Mouse (Mus musculus): ENCODE results near the gene Rnft1. TPM values are rescaled to one million over a fixed set of nuclear protein-coding genes. Genes with fewer than 3 reads are reported as not detected.

Rnft1 gene
- polyA plus RNA-seq, 1 experiment from 2014 or later: 52.4 TPM

DNA sequence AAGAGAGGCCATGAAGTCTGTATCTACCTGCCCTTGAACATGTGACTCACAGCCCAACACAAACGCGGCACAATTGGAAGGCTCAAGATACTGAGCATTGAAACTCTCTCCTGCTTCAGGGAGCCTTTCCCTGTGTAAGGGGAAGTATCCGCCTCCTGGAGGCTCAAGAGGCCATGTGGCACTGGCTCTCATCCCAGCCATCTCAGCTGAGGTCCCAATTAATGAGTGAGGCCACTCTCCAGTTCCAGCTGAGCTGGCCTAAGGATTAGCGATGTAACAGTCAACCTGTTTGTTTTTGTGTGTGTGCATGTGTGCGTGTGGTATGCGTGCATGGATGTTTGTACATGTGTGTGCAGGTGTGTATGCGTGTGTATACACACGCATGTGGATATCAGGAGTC is 16.1 kb upstream of the Rnft1 start:
- no peak overlapping the region for H3K4me3 ChIP-seq (ENCODE audit: low read depth, low read length)
- H3K4me2 ChIP-seq (replicated peaks; ENCODE audit: low read depth, low read length): no peak overlapping the region
- H3K27ac ChIP-seq (ENCODE audit: low read length): no peak overlapping the region
- no peaks in the 10 kb centered on the region for H3K36me3 ChIP-seq (ENCODE audit: control insufficient read depth, insufficient read depth, low read length)
- H3K27me3 ChIP-seq (ENCODE audit: control insufficient read depth, insufficient read depth, low read length): no peaks in the 10 kb centered on the region
- H3K9me3 ChIP-seq (ENCODE audit: control insufficient read depth, low read depth, low read length): no peaks in the 10 kb centered on the region
- WGBS: 82% methylated on average over 8 of the region's 8 CpGs
- ATAC-seq (ENCODE audit: insufficient number of reproducible peaks, insufficient read depth, low FRiP score, low read depth): no peak
- no peak overlapping the region for H3K9ac ChIP-seq (replicated peaks; ENCODE audit: low read depth, low read length)
- H3K4me1 ChIP-seq (ENCODE audit: control insufficient read depth, insufficient read depth, low read length): 0 out of 2 replicates have a peak, but pooled peaks cover 7% of the 10 kb centered on the region

DNA sequence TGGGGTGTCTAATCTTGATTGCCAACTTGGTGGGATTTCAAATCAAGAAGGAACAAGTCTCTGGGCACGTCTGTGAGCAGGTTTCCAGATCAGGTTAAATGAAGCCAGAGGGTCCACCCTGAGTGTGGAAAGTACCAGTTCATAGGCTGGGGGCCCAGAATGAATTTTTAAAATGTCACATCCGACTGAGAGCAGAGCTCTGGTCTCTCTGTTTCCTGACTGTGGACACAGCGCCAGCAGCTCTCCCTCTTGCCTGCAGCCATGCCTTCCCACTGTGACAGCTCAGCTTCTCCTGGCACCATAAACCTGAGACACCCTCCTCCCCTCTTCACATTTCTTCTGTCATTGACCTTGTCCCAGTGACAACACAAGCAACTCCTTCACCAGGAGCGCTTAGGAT is 15.5 kb upstream of the Rnft1 start:
- Histone ChIP-seq H3K9ac (replicated peaks; ENCODE audit: low read depth, low read length) (no peak overlapping the region), H3K27ac (ENCODE audit: low read length) (no peak overlapping the region), H3K4me1 (ENCODE audit: control insufficient read depth, insufficient read depth, low read length) (0 out of 2 replicates have a peak, but pooled peaks cover 7% of the 10 kb centered on the region), H3K4me2 (replicated peaks; ENCODE audit: low read depth, low read length) (no peak overlapping the region), H3K27me3 (ENCODE audit: control insufficient read depth, insufficient read depth, low read length) (no peaks in the 10 kb centered on the region), H3K9me3 (ENCODE audit: control insufficient read depth, low read depth, low read length) (no peaks in the 10 kb centered on the region), H3K36me3 (ENCODE audit: control insufficient read depth, insufficient read depth, low read length) (no peaks in the 10 kb centered on the region), H3K4me3 (ENCODE audit: low read depth, low read length) (no peak overlapping the region)
- no peak for ATAC-seq (ENCODE audit: insufficient number of reproducible peaks, insufficient read depth, low FRiP score, low read depth)
- WGBS: 66% methylated on average over 4 of the region's 4 CpGs

DNA sequence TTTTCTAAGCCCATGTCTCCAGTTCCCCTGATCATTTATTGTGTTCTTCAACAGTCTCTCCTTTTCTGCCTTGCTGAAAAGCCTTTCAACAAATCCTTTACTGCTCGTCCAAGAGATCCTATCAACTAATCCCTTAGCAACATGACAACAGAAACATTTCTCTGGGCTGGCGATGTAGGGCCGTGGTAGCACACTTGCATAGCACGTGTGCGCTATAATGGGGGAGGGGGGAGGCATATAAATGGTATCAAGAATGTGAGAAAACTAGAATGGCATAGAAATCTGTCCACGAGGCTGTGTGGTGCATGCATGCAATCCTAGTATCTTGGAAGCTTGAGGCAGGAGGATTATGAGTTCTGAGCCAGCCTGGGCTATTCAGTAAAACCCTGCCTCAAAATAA is 12.7 kb upstream of the Rnft1 start:
- Histone ChIP-seq H3K4me2 (replicated peaks; ENCODE audit: low read depth, low read length) (no peak overlapping the region), H3K4me3 (ENCODE audit: low read depth, low read length) (no peak overlapping the region), H3K27ac (ENCODE audit: low read length) (no peak overlapping the region), H3K9ac (replicated peaks; ENCODE audit: low read depth, low read length) (no peak overlapping the region), H3K9me3 (ENCODE audit: control insufficient read depth, low read depth, low read length) (no peaks in the 10 kb centered on the region), H3K27me3 (ENCODE audit: control insufficient read depth, insufficient read depth, low read length) (no peaks in the 10 kb centered on the region), H3K36me3 (ENCODE audit: control insufficient read depth, insufficient read depth, low read length) (no peaks in the 10 kb centered on the region), H3K4me1 (ENCODE audit: control insufficient read depth, insufficient read depth, low read length) (0 out of 2 replicates have a peak, but pooled peaks cover 7% of the 10 kb centered on the region)
- no peak for ATAC-seq (ENCODE audit: insufficient number of reproducible peaks, insufficient read depth, low FRiP score, low read depth)
- 62% methylated on average over 6 of the region's 6 CpGs for WGBS

DNA sequence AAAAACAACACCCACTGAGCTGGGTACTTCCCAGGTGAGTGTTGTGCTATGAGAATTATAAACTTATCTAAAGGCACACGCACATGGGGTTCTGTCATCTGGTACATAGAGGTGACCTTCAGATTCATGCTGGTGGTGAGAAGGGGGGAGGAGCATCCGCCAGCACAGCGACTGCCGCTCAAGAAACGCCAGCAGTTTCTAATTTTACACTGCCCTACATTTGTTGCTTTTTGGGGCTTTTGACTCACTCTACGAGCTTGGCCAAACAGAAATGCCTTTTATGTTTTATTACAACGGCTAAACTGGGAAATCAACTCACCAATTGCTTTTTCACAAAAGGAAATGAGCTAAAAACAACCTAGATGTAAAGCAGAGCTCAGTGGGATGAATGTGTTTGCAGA is 11.7 kb upstream of the Rnft1 start:
- peak overlapping the region; percentile 59; the same call in 1 of the 2 replicates for H3K27ac ChIP-seq (ENCODE audit: low read length)
- no peaks in the 10 kb centered on the region for H3K27me3 ChIP-seq (ENCODE audit: control insufficient read depth, insufficient read depth, low read length)
- no peak for ATAC-seq (ENCODE audit: insufficient number of reproducible peaks, insufficient read depth, low FRiP score, low read depth)
- peak overlapping the region; percentile 41 for H3K4me2 ChIP-seq (replicated peaks; ENCODE audit: low read depth, low read length)
- H3K4me3 ChIP-seq (ENCODE audit: low read depth, low read length): peak overlapping the region; percentile 5; the same call in 1 of the 2 replicates
- no peaks in the 10 kb centered on the region for H3K9me3 ChIP-seq (ENCODE audit: control insufficient read depth, low read depth, low read length)
- H3K9ac ChIP-seq (replicated peaks; ENCODE audit: low read depth, low read length): no peak overlapping the region
- 0 out of 2 replicates have a peak, but pooled peaks cover 7% of the 10 kb centered on the region for H3K4me1 ChIP-seq (ENCODE audit: control insufficient read depth, insufficient read depth, low read length)
- H3K36me3 ChIP-seq (ENCODE audit: control insufficient read depth, insufficient read depth, low read length): no peaks in the 10 kb centered on the region
- WGBS: 11% methylated on average over 7 of the region's 7 CpGs

DNA sequence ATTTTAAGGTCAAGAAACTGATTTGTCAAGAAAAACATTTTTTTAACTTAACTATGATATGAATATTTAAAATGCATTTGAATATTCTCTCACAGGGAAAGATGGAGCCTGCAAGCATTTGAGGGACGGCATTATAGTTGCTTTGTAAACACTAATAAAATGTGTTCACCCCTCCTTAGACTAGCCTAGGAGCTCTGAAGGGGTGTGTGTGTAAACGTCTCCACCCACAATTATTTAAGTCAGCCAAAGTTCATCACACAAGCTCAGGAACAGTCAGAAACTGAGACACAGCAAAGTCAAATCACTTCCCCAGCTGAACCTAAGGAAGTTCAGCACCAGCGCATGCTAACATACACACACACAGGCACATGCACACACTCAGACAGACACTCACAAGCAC is 10.9 kb upstream of the Rnft1 start:
- peak overlapping the region; percentile 41 for H3K4me2 ChIP-seq (replicated peaks; ENCODE audit: low read depth, low read length)
- H3K27ac ChIP-seq (ENCODE audit: low read length): no peak overlapping the region
- 32% methylated on average over 3 of the region's 3 CpGs for WGBS
- H3K4me1 ChIP-seq (ENCODE audit: control insufficient read depth, insufficient read depth, low read length): 0 out of 2 replicates have a peak, but pooled peaks cover 7% of the 10 kb centered on the region
- no peak overlapping the region for H3K9ac ChIP-seq (replicated peaks; ENCODE audit: low read depth, low read length)
- H3K36me3 ChIP-seq (ENCODE audit: control insufficient read depth, insufficient read depth, low read length): no peaks in the 10 kb centered on the region
- no peaks in the 10 kb centered on the region for H3K9me3 ChIP-seq (ENCODE audit: control insufficient read depth, low read depth, low read length)
- H3K27me3 ChIP-seq (ENCODE audit: control insufficient read depth, insufficient read depth, low read length): no peaks in the 10 kb centered on the region
- H3K4me3 ChIP-seq (ENCODE audit: low read depth, low read length): no peak overlapping the region
- ATAC-seq (ENCODE audit: insufficient number of reproducible peaks, insufficient read depth, low FRiP score, low read depth): no peak

DNA sequence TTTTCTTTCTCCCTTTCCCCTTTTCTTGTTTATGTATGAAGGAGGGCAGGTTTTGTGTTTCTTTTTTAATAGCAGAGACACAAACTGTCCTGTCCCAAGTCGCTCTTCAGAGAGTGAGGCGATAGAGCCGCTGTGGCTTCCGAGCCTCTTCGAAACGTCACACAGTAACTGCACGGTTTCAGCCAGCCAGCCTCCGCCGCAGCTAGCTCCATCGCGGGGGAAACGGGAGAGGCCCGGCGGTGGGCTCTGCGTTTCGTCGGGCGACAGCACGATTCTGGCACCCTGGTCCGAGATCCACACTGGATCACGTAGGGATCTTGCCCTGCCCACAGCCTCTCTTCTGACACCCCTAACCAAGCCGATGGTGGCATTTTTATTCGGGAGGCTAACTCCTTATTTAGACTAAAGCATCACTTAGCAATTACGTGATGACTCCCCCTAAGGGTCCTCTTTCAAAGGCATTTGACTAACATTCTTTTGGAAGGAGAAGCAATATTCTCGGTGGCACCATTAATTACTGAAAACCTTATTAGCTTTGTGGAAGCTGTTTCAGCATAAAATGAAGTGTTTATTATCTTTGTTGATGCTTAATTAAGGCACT is 553 bp downstream of the Rnft1 start:
- WGBS: under 1% methylated on average over 25 of the region's 25 CpGs
- peaks cover 8% of the 10 kb centered on the region; the same call in 1 of the 2 replicates for H3K4me1 ChIP-seq (ENCODE audit: control insufficient read depth, insufficient read depth, low read length)
- no peaks in the 10 kb centered on the region for H3K9me3 ChIP-seq (ENCODE audit: control insufficient read depth, low read depth, low read length)
- peaks cover 7% of the 10 kb centered on the region for H3K36me3 ChIP-seq (ENCODE audit: control insufficient read depth, insufficient read depth, low read length)
- peak overlapping the region; percentile 75 for H3K4me3 ChIP-seq (ENCODE audit: low read depth, low read length)
- peak overlapping the region; percentile 86 for H3K27ac ChIP-seq (ENCODE audit: low read length)
- 0 out of 2 replicates have a peak, but pooled peaks have one; percentile 16 for ATAC-seq (ENCODE audit: insufficient number of reproducible peaks, insufficient read depth, low FRiP score, low read depth)
- H3K4me2 ChIP-seq (replicated peaks; ENCODE audit: low read depth, low read length): peak overlapping the region; percentile 51
- peak overlapping the region; percentile 73 for H3K9ac ChIP-seq (replicated peaks; ENCODE audit: low read depth, low read length)
- no peaks in the 10 kb centered on the region for H3K27me3 ChIP-seq (ENCODE audit: control insufficient read depth, insufficient read depth, low read length)

DNA sequence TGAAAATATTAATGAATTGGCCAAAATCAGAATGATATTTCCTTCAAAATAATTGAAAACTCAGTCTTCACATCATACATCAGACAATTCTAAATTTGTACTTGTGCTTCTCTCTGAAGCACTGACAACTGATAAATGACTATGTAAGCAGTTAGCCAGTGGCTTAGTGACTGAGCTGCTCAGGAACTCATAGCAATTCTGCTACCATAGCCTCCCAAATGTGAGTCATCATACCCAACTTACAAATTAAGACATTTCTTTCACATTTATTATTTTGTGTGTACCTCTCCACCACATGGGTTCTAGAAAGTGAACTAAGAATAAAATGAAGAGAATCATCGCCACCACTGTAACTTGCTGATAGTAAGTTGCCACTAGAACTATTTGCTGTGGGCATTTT is 6.3 kb downstream of the Rnft1 start:
- Histone ChIP-seq H3K4me2 (replicated peaks; ENCODE audit: low read depth, low read length) (no peak overlapping the region), H3K27me3 (ENCODE audit: control insufficient read depth, insufficient read depth, low read length) (no peaks in the 10 kb centered on the region), H3K36me3 (ENCODE audit: control insufficient read depth, insufficient read depth, low read length) (peaks cover 19% of the 10 kb centered on the region), H3K9ac (replicated peaks; ENCODE audit: low read depth, low read length) (no peak overlapping the region), H3K4me3 (ENCODE audit: low read depth, low read length) (no peak overlapping the region), H3K4me1 (ENCODE audit: control insufficient read depth, insufficient read depth, low read length) (peaks cover 5% of the 10 kb centered on the region; the same call in 1 of the 2 replicates), H3K9me3 (ENCODE audit: control insufficient read depth, low read depth, low read length) (no peaks in the 10 kb centered on the region), H3K27ac (ENCODE audit: low read length) (no peak overlapping the region)
- no peak for ATAC-seq (ENCODE audit: insufficient number of reproducible peaks, insufficient read depth, low FRiP score, low read depth)
- 95% methylated on average over 1 of the region's 1 CpGs for WGBS

DNA sequence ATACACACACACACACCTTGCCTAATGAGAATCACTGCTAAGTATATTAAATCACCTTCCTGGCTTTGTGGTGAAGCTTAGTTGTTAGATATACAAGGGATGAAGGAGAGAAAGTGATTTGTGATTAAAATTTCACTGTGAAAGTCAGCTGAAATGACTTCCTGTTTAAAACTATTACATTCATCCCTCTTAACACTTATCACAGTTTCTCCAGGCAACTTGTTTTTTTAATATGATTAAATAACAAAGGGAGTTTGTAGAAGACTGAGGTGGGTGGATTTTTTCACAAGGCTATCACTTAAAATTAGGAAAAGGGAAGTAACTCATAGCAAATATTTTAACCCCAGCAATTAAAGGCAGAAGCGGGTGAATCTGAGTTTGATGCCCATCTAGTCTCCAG is 12.9 kb downstream of the Rnft1 start:
- Histone ChIP-seq H3K27me3 (ENCODE audit: control insufficient read depth, insufficient read depth, low read length) (no peaks in the 10 kb centered on the region), H3K36me3 (ENCODE audit: control insufficient read depth, insufficient read depth, low read length) (peaks cover 23% of the 10 kb centered on the region)
- 97% methylated on average over 1 of the region's 1 CpGs for WGBS

DNA sequence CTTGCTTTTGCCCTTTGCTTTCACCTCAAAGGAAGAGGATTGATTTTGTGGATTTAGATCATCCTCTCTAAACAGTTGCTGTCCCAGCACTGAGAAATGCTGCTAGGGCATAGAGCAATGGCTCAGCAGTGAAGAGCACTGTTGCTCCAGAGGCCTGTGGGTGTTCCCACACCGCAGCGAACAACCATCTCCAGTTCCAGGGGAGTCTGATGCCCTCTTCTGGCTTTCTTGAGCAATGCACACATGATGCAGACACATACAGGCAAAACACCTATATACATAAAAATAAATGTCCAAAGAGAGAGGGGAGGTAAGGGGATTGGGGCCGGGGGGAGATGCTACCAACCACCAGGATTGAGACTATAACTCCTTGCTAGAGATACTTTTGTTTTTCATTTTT is 13.5 kb downstream of the Rnft1 start:
- no peak overlapping the region for H3K27ac ChIP-seq (ENCODE audit: low read length)
- no peak overlapping the region for H3K4me3 ChIP-seq (ENCODE audit: low read depth, low read length)
- H3K4me2 ChIP-seq (replicated peaks; ENCODE audit: low read depth, low read length): no peak overlapping the region
- H3K4me1 ChIP-seq (ENCODE audit: control insufficient read depth, insufficient read depth, low read length): no peaks in the 10 kb centered on the region
- no peaks in the 10 kb centered on the region for H3K9me3 ChIP-seq (ENCODE audit: control insufficient read depth, low read depth, low read length)
- no peak for ATAC-seq (ENCODE audit: insufficient number of reproducible peaks, insufficient read depth, low FRiP score, low read depth)
- no peaks in the 10 kb centered on the region for H3K27me3 ChIP-seq (ENCODE audit: control insufficient read depth, insufficient read depth, low read length)
- peaks cover 28% of the 10 kb centered on the region for H3K36me3 ChIP-seq (ENCODE audit: control insufficient read depth, insufficient read depth, low read length)
- 76% methylated on average over 3 of the region's 3 CpGs for WGBS
- H3K9ac ChIP-seq (replicated peaks; ENCODE audit: low read depth, low read length): no peak overlapping the region

More for the DNA sequence above, 12.9 kb downstream of the Rnft1 start:
- no peak overlapping the region for H3K4me3 ChIP-seq (ENCODE audit: low read depth, low read length)
- ATAC-seq (ENCODE audit: insufficient number of reproducible peaks, insufficient read depth, low FRiP score, low read depth): no peak
- no peak overlapping the region for H3K27ac ChIP-seq (ENCODE audit: low read length)
- no peaks in the 10 kb centered on the region for H3K4me1 ChIP-seq (ENCODE audit: control insufficient read depth, insufficient read depth, low read length)
- no peaks in the 10 kb centered on the region for H3K9me3 ChIP-seq (ENCODE audit: control insufficient read depth, low read depth, low read length)
- no peak overlapping the region for H3K9ac ChIP-seq (replicated peaks; ENCODE audit: low read depth, low read length)
- H3K4me2 ChIP-seq (replicated peaks; ENCODE audit: low read depth, low read length): no peak overlapping the region
